Mouse (Mus musculus) CD4-positive helper T cell, adult 2 months (primary cell): ENCODE results near the gene Wdr81.

Experiments
- DNase-seq: peaks from one replicate; pipeline ENCODE4 v3.0.0-alpha.2; 2012; ENCODE audit warnings: low read depth, missing footprints, low spot score

Wdr81 gene

DNA sequence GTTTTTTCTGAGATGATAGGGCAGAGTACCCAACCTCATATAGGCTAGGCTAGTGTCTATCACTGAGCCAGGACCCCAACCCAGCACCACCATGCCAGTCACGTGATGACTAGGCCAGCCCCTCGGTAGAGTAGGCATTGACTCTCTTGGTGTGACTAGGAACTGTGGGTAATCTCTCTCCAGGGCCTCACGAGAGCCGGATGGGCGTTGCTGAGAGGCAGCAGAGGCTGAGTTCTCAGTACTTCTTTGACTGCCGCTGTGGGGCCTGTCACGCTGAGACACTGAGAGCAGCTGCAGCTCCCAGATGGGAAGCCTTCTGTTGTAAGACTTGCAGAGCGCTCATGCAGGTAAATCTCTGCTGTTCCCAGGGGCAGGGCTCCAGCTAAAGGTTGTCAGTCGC lies 54.4 kb downstream of the Wdr81 start:
- DNase-seq, result no peak

DNA sequence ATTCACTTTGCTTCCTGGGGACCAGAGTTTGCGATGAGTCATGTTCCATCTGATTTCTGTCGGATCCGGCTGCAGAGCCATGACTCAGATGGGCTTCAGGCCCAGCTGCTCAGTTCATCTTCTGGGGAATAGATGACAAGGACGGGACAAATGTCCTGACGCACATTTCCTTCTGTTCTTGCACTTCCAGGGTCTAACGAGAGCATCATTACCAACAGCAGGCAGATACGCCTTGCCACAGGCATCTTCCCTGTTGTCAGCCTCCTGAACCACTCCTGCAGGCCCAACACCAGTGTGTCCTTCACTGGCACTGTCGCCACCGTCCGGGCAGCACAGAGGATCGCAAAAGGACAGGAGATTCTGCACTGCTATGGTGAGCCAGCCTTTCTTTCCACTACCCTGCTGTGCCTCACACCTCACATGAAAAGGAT lies 55.1 kb downstream of the Wdr81 start:
- no peak for DNase-seq

DNA sequence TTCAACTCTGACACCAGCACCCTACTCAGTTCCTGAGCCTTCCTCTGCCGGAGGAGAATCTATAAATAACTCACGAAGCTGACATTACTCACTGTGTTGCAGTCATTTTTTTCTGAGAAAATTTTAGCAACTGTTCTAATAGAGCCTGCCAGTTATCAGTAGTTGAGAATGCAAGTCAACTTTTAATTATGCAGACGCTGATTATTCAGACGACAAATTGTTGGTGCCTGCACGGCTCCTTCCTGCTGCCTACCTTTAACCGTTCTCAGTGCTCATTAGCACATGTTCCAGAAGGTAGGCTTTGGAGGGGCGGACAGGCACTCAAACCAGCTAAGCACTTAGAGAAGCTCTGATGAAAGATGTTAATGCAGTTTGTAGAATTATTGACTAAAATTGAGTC lies 57.1 kb downstream of the Wdr81 start:
- no peak for DNase-seq

DNA sequence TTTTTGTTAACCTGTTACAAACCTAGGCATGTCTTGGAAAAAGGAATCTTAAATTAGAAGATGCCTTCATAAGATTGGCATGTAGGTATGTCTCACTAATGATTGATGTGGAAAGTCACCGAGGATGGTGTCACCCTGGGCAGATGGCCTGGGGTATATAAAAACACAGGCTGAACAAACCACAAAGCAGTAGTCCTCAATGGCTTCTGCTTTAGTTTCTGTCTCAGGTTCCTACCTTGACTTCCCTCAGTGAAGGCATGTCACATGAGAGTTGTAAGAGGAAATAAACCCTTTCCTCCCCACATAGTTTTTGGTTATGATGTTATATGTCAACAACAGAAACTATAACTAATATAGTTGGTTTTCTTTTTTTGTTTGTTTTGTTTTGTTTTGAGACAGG lies 58.9 kb downstream of the Wdr81 start:
- DNase-seq, result no peak
